Mouse (Mus musculus) liver, embryonic 13.5 days (tissue): ENCODE measurements at regions not wholly inside any gene's neighbourhood (a gene's known extent, or its start where the extent isn't known, plus 50 kb on each side); places are given as distances from the start of the nearest gene placed in this dataset.

ENCODE experiments used
- ATAC-seq: fragments of 200-750 bp; cut with Nextera tagmentation; 2 replicates; pipeline ENCODE4 v1.8.0; 2017; ENCODE audit warnings: low read depth, mild to moderate bottlenecking, moderate number of reproducible peaks, moderate library complexity
- DNase-seq: peaks from one replicate; pipeline ENCODE4 v3.0.0; 2022
- H3K27ac ChIP-seq: fragments of 300-500 bp; sonication (generic); 2 replicates; pipeline ENCODE4 v1.5.1; 2015; ENCODE audit warnings: moderate library complexity, mild to moderate bottlenecking, inconsistent platforms
- H3K27me3 ChIP-seq: fragments of 300-500 bp; sonication (generic); 2 replicates; pipeline ENCODE4 v1.6.1; 2015; ENCODE audit warnings: mild to moderate bottlenecking, inconsistent platforms
- H3K36me3 ChIP-seq: fragments of 300-500 bp; sonication (generic); 2 replicates; pipeline ENCODE4 v1.6.1; 2015; ENCODE audit warnings: mild to moderate bottlenecking, inconsistent platforms
- H3K4me1 ChIP-seq: fragments of 300-500 bp; sonication (generic); replicated peaks from 2 replicates; pipeline ENCODE4 v1.6.1; 2015; ENCODE audit warnings: inconsistent platforms
- H3K4me2 ChIP-seq: fragments of 300-500 bp; sonication (generic); 2 replicates; pipeline ENCODE4 v1.6.1; 2015; ENCODE audit warnings: inconsistent platforms, mild to moderate bottlenecking, moderate library complexity
- H3K4me3 ChIP-seq: fragments of 300-500 bp; sonication (generic); replicated peaks from 2 replicates; pipeline ENCODE4 v1.5.1; 2015; ENCODE audit warnings: mild to moderate bottlenecking, inconsistent platforms
- H3K9ac ChIP-seq: fragments of 300-500 bp; sonication (generic); 2 replicates; pipeline ENCODE4 v1.6.1; 2015; ENCODE audit warnings: mild to moderate bottlenecking, inconsistent platforms
- H3K9me3 ChIP-seq: fragments of 300-500 bp; sonication (generic); replicated peaks from 2 replicates; pipeline ENCODE4 v1.6.1; 2016; ENCODE audit warnings: inconsistent platforms
- WGBS: fragments of 180-500 bp; shearing (Covaris S2); methylation state at CpG from one replicate; pipeline ENCODE4 v1.1.7; 2015; ENCODE audit not compliant: insufficient replicate concordance; 5-methylcytosine and 5-hydroxymethylcytosine counted together

GRCm38 (mm10) chr7:67895166-67895565 lies 57.5 kb upstream of the Igf1r start:
- Histone ChIP-seq H3K27me3 (no peaks in the 10 kb centered on the region), H3K4me1 (no peaks in the 10 kb centered on the region), H3K9me3 (no peaks in the 10 kb centered on the region), H3K4me3 (no peak overlapping the region), H3K36me3 (no peaks in the 10 kb centered on the region), H3K27ac (no peak overlapping the region), H3K9ac (no peak overlapping the region), H3K4me2 (no peak overlapping the region)
- no peak for DNase-seq
- WGBS: 48% methylated on average over 3 of the region's 3 CpGs
- ATAC-seq: no peak

GRCm38 (mm10) chr7:67892917-67893316 lies 59.7 kb upstream of the Igf1r start:
- Histone ChIP-seq H3K9ac (no peak overlapping the region), H3K4me1 (no peaks in the 10 kb centered on the region), H3K9me3 (no peaks in the 10 kb centered on the region), H3K36me3 (no peaks in the 10 kb centered on the region), H3K27me3 (no peaks in the 10 kb centered on the region), H3K4me2 (no peak overlapping the region), H3K27ac (no peak overlapping the region), H3K4me3 (no peak overlapping the region)
- DNase-seq (no peak), ATAC-seq (no peak)
- 38% methylated on average over 3 of the region's 3 CpGs for WGBS

GRCm38 (mm10) chr7:67883040-67883439 lies 69.6 kb upstream of the Igf1r start:
- H3K4me3 ChIP-seq: no peak overlapping the region
- no peak overlapping the region for H3K9ac ChIP-seq
- no peak overlapping the region for H3K4me2 ChIP-seq
- no peaks in the 10 kb centered on the region for H3K27me3 ChIP-seq
- H3K36me3 ChIP-seq: no peaks in the 10 kb centered on the region
- H3K4me1 ChIP-seq: no peaks in the 10 kb centered on the region
- 55% methylated on average over 6 of the region's 6 CpGs for WGBS
- ATAC-seq (no peak), DNase-seq (no peak)
- no peaks in the 10 kb centered on the region for H3K9me3 ChIP-seq
- no peak overlapping the region for H3K27ac ChIP-seq

- H3K9ac ChIP-seq: no peak overlapping the region
- ATAC-seq: no peak
- no peaks in the 10 kb centered on the region for H3K4me1 ChIP-seq
- no peaks in the 10 kb centered on the region for H3K36me3 ChIP-seq
- no peak overlapping the region for H3K27ac ChIP-seq
- H3K4me3 ChIP-seq: no peak overlapping the region
- no peak for DNase-seq
- no peaks in the 10 kb centered on the region for H3K27me3 ChIP-seq
- H3K4me2 ChIP-seq: no peak overlapping the region
- 66% methylated on average over 8 of the region's 8 CpGs for WGBS
- no peaks in the 10 kb centered on the region for H3K9me3 ChIP-seq
These were observed 70.0 kb upstream of the Igf1r start for GRCm38 (mm10) chr7:67882606-67883005.

GRCm38 (mm10) chr7:67878226-67878625 lies 74.4 kb upstream of the Igf1r start:
- DNase-seq: no peak
- Histone ChIP-seq H3K9me3 (no peaks in the 10 kb centered on the region), H3K4me2 (no peak overlapping the region), H3K27ac (no peak overlapping the region), H3K4me1 (no peaks in the 10 kb centered on the region), H3K4me3 (no peak overlapping the region), H3K9ac (no peak overlapping the region), H3K36me3 (no peaks in the 10 kb centered on the region), H3K27me3 (no peaks in the 10 kb centered on the region)
- WGBS: 17% methylated on average over 1 of the region's 1 CpGs
- no peak for ATAC-seq

GRCm38 (mm10) chr7:67877587-67877986 lies 75.0 kb upstream of the Igf1r start:
- no peak overlapping the region for H3K4me2 ChIP-seq

GRCm38 (mm10) chr7:67854080-67855022 lies 94.8 kb upstream of the Synm start:
- Histone ChIP-seq H3K4me1 (no peaks in the 10 kb centered on the region), H3K27ac (no peak overlapping the region), H3K9me3 (no peaks in the 10 kb centered on the region), H3K36me3 (no peaks in the 10 kb centered on the region), H3K4me2 (no peak overlapping the region), H3K9ac (no peak overlapping the region), H3K27me3 (peaks cover 11% of the 10 kb centered on the region), H3K4me3 (no peak overlapping the region)
- ATAC-seq (no peak), DNase-seq (no peak)
- 35% methylated on average over 14 of the region's 14 CpGs for WGBS

More at GRCm38 (mm10) chr7:67877587-67877986, 75.0 kb upstream of the Igf1r start:
- Histone ChIP-seq H3K4me1 (no peaks in the 10 kb centered on the region), H3K9me3 (no peaks in the 10 kb centered on the region), H3K4me3 (no peak overlapping the region), H3K27me3 (no peaks in the 10 kb centered on the region), H3K36me3 (no peaks in the 10 kb centered on the region), H3K27ac (no peak overlapping the region), H3K9ac (no peak overlapping the region)
- 57% methylated on average over 3 of the region's 3 CpGs for WGBS
- ATAC-seq (no peak), DNase-seq (no peak)

GRCm38 (mm10) chr7:67852859-67853258 lies 93.3 kb upstream of the Synm start:
- Histone ChIP-seq H3K36me3 (no peaks in the 10 kb centered on the region), H3K4me2 (no peak overlapping the region), H3K27ac (no peak overlapping the region), H3K9me3 (no peaks in the 10 kb centered on the region), H3K27me3 (peaks cover 26% of the 10 kb centered on the region), H3K4me3 (no peak overlapping the region), H3K4me1 (no peaks in the 10 kb centered on the region), H3K9ac (no peak overlapping the region)
- WGBS: 78% methylated on average over 3 of the region's 3 CpGs
- ATAC-seq (no peak), DNase-seq (no peak)

GRCm38 (mm10) chr7:67849509-67849862 lies 89.9 kb upstream of the Synm start:
- Histone ChIP-seq H3K9ac (no peak overlapping the region), H3K27me3 (peaks cover 43% of the 10 kb centered on the region), H3K9me3 (no peaks in the 10 kb centered on the region), H3K4me2 (peak overlapping the region; percentile 49), H3K4me3 (peak overlapping the region; percentile 36), H3K4me1 (no peaks in the 10 kb centered on the region), H3K36me3 (no peaks in the 10 kb centered on the region), H3K27ac (no peak overlapping the region)
- DNase-seq: no peak
- WGBS: 18% methylated on average over 7 of the region's 7 CpGs
- no peak for ATAC-seq

- Histone ChIP-seq H3K4me3 (peak overlapping the region; percentile 36), H3K9me3 (no peaks in the 10 kb centered on the region), H3K4me2 (peak overlapping the region; percentile 49), H3K36me3 (no peaks in the 10 kb centered on the region), H3K27me3 (peaks cover 43% of the 10 kb centered on the region), H3K27ac (no peak overlapping the region), H3K4me1 (no peaks in the 10 kb centered on the region), H3K9ac (no peak overlapping the region)
- peak; percentile 2 for DNase-seq
- 5% methylated on average over 32 of the region's 35 CpGs for WGBS
- ATAC-seq: no peak
These were observed 89.3 kb upstream of the Synm start for GRCm38 (mm10) chr7:67848589-67849508.

GRCm38 (mm10) chr7:67846796-67847195 lies 87.3 kb upstream of the Synm start:
- Histone ChIP-seq H3K27ac (no peak overlapping the region), H3K36me3 (no peaks in the 10 kb centered on the region), H3K9ac (no peak overlapping the region), H3K9me3 (no peaks in the 10 kb centered on the region), H3K27me3 (peaks cover 43% of the 10 kb centered on the region), H3K4me3 (no peak overlapping the region), H3K4me1 (no peaks in the 10 kb centered on the region), H3K4me2 (no peak overlapping the region)
- no peak for ATAC-seq
- 17% methylated on average over 8 of the region's 8 CpGs for WGBS
- DNase-seq: no peak
